Mouse (Mus musculus): ENCODE data around the gene Dnm3.

Dnm3 gene

GRCm38 (mm10) chr1:162215743-162216142 is 262.1 kb downstream of the Dnm3 start:
- DNase-seq (ENCODE audit: extremely low spot score, low read depth, low spot score), result no peak

GRCm38 (mm10) chr1:162213066-162213465 is 264.8 kb downstream of the Dnm3 start:
- no peak for DNase-seq (ENCODE audit: extremely low spot score, low read depth, low spot score)

- DNase-seq (ENCODE audit: extremely low spot score, low read depth, low spot score), result no peak
Observed at GRCm38 (mm10) chr1:162210529-162210928, 267.3 kb downstream of the Dnm3 start.

- DNase-seq (ENCODE audit: extremely low spot score, low read depth, low spot score), result no peak
Observed at GRCm38 (mm10) chr1:162209487-162210149, 268.2 kb downstream of the Dnm3 start.

- DNase-seq (ENCODE audit: extremely low spot score, low read depth, low spot score), result no peak
Observed at GRCm38 (mm10) chr1:162209010-162209409, 268.8 kb downstream of the Dnm3 start.

- no peak for DNase-seq (ENCODE audit: extremely low spot score, low read depth, low spot score)
Observed at GRCm38 (mm10) chr1:162207708-162208043, 270.2 kb downstream of the Dnm3 start.

- DNase-seq (ENCODE audit: extremely low spot score, low read depth, low spot score), result no peak
Observed at GRCm38 (mm10) chr1:162206998-162207707, 270.7 kb downstream of the Dnm3 start.

- no peak for DNase-seq (ENCODE audit: extremely low spot score, low read depth, low spot score)
Observed at GRCm38 (mm10) chr1:162202465-162203348, 275.1 kb downstream of the Dnm3 start.

GRCm38 (mm10) chr1:162200446-162200845 is 277.4 kb downstream of the Dnm3 start:
- DNase-seq (ENCODE audit: extremely low spot score, low read depth, low spot score), result no peak

GRCm38 (mm10) chr1:162196812-162197680 is 280.8 kb downstream of the Dnm3 start:
- no peak for DNase-seq (ENCODE audit: extremely low spot score, low read depth, low spot score)

GRCm38 (mm10) chr1:162188744-162189143 is 289.1 kb downstream of the Dnm3 start:
- DNase-seq (ENCODE audit: extremely low spot score, low read depth, low spot score), result no peak

GRCm38 (mm10) chr1:162187352-162188120 is 290.3 kb downstream of the Dnm3 start:
- DNase-seq (ENCODE audit: extremely low spot score, low read depth, low spot score), result peak; percentile 70

- DNase-seq (ENCODE audit: extremely low spot score, low read depth, low spot score), result peak; percentile 71
Observed at GRCm38 (mm10) chr1:162186470-162187351, 291.1 kb downstream of the Dnm3 start.

- no peak for DNase-seq (ENCODE audit: extremely low spot score, low read depth, low spot score)
Observed at GRCm38 (mm10) chr1:162184003-162184748, 293.7 kb downstream of the Dnm3 start.

GRCm38 (mm10) chr1:162183438-162183837 is 294.4 kb downstream of the Dnm3 start:
- DNase-seq (ENCODE audit: extremely low spot score, low read depth, low spot score), result no peak

- no peak for DNase-seq (ENCODE audit: extremely low spot score, low read depth, low spot score)
Observed at GRCm38 (mm10) chr1:162181187-162181975, 296.5 kb downstream of the Dnm3 start.

GRCm38 (mm10) chr1:162180451-162180850 is 297.4 kb downstream of the Dnm3 start:
- DNase-seq (ENCODE audit: extremely low spot score, low read depth, low spot score), result no peak

Measured in hindlimb bud, embryonic 11.5 days (tissue).